Mouse (Mus musculus): ENCODE results near the gene E130114P18Rik. TPM values are rescaled to one million over a fixed set of nuclear protein-coding genes. Genes with fewer than 3 reads are reported as not detected.

E130114P18Rik gene
- total RNA-seq (2021), result not detected
- long read RNA-seq, experiment 1, result 0 reads
- long read RNA-seq, experiment 2, partial matches to known transcripts, result 0 of 2 reads
- long read RNA-seq, experiment 2, other reads (novel, unspliced or antisense), result 2 of 2 reads

DNA sequence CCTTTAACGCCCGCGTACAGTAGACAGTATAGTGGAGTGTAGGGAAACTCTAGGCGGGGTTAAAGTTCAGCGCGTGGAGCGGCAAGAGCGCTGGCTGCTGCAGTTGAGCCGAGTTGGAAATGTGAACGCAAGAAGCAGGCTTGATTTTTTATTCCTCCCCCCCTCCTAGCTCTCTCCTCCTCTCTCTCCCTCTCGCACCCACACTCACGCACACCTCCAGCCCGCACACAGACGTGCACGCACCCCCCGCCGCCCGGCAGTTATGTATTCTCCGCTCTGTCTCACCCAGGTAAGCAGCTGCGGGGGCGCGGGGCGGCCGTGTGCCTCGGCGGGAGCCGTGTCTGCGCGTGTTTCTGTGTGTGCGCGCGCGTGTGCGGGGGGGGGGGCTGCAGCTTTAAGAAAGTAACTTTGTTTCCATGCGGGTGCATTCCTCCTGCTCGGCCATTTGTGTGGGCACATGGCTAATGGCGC lies at the start of gene E130114P18Rik:
Gene E130114P18Rik, minus strand, starts transcription at position 373 of the 471 bp plus-strand sequence.
- DNase-seq, result peak; percentile 81 to 85

DNA sequence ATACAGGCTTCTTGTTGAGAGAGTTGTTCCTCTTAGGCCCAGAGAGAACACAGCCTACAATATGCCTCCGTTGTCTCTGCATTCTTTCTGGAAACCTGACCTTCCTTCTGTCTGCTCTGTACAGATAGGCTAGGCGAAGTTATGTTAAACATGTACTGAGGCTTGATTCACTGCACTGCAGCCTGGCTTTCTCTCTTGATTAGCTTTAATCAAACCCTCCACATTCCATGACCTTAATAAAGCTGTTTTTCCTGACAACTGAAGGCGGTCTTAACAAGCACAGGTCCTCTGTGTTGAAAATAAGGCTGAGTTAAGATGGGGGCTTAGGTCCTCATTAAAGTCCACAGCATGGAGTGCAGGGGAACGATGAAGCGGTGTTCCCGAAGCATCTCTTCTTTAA lies 49.2 kb upstream of the E130114P18Rik start:
- no peak for DNase-seq

DNA sequence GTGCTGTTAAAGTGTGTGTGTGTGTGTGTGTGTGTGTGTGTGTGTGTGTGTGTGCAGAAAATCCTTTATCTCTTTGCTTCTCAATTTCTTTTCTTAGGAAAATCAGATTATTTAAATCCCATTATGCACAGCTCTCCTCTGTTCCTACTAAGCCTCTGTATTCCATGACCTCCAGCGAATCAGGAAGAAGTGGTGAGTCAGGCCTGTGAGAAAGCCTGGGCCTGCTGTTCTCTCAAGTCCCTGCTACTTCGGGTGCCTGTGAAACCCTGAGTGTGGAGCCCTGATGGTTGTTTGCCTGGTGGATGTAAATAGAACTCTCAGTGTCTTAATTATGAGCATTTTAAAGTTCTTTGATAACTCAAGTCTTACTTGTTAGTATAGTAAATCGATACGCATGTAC lies 48.0 kb upstream of the E130114P18Rik start:
- DNase-seq, result no peak

DNA sequence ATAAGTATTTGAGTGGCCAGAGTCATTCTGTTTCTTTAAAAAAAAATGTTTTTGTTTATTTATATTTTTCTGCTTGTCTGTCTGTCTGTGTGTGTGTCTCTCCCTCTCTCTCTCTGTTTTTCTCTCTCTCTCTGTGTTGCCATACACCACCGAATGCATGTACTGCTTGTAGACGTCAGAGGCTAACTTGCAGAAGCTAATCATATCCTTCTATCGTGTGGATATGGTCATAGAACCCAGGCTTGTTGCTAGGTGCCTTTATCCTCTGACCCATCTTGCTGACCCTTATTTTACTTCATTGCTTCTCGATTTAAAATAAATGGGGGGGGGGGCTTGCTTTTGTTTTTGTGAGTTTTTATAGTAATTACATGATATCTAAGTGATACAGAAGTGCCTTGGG lies 47.6 kb upstream of the E130114P18Rik start:
- DNase-seq, result no peak

DNA sequence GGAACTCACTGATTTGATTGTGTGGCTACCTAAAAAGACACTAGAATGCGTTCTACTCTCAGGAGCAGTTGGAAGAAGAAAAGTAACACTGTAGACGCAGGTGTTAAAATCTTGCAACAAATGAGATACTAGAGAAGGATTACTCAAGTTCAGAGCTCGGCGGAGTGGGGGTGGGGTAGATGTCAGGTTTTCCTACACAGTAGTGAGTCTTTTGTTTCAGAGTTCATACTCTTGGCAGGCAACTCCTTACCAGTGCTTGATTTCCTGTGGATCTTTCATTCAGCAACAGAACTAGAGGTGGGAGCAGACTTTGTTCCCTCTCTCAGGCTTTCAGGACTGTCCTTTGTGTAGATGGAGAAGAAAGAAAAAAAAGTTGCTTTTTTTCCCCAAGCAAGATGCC lies 46.6 kb upstream of the E130114P18Rik start:
- DNase-seq, result peak; percentile 35 to 49

DNA sequence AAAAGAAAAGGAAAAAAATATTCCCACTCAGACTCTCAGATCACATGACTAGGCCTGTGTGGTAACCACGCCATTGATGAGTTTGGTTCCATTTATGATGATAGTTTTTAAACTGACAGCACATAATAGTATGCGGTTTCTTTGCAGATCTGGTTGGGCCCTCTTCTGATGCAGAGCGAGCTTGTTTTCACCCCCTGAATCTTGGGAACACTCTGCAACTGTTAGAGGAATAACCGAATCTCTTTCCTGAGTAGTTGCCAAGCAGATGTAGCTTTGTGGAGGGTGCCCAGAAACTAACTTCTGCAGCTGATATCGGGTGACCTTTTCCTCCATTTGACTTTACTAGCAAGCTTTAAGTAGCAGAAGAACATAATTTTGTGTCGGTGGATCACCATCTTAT lies 45.6 kb upstream of the E130114P18Rik start:
- peak; percentile 43 to 53 for DNase-seq

DNA sequence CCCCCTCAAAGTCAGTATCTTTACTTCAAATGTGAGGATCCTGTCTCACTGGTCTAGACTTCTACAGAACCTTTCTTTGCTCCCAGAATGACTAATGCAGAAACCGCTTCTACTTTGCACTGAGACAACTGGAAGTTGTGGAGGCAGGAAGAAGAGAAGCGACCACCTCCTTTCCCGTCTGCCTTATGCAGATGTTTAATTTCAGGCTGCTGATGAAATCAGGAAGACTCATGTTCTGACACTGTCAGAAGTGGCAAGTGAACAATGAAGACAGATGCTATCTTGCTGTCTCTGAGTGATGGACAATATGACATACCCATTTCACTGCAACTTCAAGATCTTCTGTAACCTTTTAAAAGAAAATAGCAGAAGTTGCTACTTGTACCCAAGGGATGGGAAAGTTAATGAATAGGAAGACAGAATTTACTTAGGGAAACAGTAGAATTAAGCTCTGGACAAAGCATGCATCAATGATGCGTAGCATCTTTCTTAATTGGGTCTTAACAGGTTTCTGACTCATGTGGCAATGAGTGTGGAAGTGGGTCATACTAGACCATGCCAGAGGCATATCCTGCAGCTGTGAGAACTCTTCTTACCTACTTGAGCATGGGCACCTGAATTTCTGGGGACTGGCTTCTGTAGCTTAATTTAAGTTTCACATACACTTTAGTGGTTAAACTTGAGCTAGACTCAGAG lies 43.8 kb upstream of the E130114P18Rik start:
- no peak for DNase-seq

DNA sequence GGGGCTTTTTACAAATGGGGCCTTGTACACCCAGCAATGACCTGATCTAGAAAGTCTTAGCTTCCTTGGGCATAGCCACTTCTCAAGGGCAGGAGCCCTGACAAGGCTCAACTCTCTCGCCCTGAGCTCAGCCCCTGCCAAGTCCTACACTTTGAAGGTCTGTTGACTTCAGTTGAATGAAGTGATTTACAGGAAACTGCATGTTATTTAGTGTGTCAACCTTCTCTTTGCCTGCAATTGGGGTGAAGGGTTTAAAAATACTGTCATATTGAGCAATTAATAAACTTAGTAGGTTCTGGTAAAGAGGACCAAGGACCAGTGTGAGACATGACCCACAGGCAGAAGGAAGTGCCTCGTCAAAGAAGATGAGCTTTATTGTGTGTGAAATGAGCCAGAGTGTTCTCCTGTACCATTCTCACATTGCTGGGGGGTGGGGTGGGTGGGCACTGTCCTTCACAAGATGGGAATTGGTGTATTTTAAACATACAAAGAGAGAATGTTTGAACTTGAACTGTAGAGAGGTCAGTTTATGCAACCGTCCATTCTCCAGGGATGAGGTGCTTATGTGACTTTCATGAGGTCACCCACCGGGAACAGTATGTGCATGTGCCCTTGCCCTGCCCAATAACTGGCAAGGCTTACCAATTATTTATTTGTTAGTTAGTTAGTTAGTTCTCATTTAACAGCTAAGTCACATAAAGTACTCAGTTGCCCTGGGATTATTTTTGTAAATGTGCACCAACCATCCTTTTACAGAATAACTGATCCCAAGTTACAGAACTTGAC lies 42.8 kb upstream of the E130114P18Rik start:
- DNase-seq, result no peak

DNA sequence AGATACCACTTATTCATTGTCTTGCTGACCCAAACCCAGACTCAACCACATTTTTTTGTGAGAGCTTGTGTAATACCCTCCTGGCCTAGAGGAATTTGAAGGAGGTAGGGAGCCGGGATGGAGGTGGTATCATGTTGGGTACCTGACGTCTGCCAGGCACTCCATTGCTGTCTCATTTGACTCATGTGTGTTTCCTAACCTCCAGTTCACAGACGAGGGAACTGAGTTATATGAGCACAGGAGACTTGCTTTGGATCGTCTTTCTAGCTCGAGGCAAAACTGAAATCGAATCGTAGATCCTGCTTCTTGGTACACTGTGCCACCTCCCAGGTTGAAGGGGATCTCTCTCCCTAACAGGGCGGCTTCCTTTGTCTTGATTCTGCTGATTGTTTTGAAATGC lies 41.2 kb upstream of the E130114P18Rik start:
- DNase-seq, result no peak

DNA sequence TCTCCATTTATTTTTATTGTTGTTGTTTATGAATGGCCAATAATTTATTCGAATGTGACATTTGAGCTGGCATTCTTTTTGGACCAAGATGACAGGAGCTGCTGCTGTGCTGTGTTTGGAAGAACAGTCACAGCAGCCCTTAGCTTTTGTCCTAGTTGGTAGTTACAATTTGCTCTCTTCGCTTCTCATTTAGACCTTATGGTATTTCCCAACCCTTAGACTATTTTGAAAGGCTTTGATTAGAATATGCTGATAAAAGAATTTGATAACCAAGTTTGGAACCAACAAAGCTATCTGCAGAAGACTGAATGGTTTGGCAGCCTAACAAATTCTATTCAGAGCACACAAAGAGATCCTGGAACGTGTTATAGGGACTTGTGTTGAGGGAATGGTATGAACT lies 40.6 kb upstream of the E130114P18Rik start:
- DNase-seq, result no peak

DNA sequence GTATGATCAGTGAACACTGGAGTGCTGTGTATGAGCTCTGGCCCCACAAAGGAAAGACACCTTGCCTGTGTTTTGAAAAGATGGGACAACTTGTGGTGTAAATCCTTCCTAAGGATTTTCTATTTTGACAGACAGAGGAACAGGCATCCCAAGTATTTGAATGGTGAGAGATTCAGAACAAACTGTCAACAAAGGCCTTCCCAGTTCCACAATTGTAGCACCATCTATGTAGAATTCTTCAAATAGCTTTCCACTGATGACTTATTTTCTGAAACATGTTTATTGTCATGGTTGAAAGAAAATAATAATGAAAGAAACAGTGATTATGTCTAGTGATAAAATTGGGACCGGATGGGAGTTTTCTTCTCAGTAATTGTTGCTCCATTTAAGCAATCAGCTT lies 39.9 kb upstream of the E130114P18Rik start:
- no peak for DNase-seq

DNA sequence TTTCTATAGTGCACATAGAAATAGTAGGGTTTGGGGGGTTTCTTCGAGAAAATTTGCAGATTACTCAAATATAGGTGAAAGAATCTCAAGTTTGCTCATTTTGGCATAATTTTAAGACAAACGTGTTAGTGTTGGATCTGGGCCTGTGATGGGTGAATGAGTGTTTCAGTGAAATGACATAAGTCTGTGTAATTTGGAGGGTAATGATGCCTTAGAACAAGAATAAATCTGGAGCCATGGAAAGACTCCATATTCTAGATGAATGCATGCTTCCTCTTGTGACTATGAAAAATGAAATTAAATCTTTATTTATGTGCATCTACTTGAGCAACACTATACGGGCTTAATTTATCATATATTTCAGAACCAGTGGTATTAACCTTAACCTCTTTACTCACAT lies 38.9 kb upstream of the E130114P18Rik start:
- no peak for DNase-seq

DNA sequence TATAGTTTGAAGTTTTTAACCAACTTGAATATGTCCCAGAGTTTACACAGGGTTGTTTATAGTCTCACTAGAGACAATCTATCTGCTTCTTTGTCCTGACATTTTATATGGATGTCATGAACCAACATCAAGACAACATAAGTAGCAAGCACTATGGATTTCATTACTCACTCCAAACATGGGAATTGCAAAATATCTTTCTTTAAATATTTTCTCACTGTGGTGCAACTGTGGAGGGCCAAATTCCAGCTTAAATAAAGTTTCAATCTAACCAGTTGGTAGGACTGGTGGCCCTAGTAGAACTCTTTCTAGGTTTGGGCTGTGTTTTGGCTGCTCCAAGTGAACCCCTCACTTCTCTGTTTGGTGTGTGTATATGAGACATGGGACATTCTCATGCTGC lies 38.1 kb upstream of the E130114P18Rik start:
- DNase-seq, result no peak

DNA sequence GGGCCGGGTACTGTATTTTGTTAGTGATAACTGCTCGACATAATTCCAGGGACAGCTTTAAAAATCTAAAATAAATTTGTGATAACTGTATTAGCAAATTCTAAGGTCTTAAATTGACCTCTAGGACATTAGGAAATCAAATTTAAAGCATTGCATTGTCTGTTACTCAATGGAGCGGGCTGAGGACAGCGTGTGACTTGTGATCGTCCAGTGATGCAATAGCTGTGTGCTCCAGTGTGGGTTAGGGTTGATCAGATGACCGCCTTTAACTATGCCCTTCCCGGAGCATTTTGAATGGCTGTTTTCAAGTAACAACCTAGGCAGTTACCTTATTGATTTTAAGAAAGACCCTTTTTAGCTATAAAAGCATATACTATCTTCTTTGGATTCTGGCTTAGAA lies 36.6 kb upstream of the E130114P18Rik start:
- DNase-seq, result peak; percentile 53 to 63

DNA sequence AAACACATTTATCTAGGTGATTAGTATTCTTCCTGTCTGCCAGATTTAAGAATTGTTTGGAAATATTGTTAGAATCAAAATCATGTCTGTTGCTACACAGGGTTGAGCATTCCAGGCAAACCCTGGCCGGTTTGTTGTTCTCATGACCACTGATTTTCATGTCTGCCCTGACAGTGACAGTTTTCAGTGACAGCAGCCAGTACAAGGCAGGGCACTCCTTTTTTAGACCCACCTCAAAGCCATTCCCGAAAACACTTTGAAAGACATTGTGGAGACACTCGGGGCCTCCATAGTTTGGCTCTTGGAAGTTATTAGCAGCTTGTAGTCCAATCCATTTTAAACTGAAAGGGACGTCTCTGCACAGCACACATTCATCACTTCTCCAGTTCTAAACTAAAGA lies 36.1 kb upstream of the E130114P18Rik start:
- peak; percentile 46 to 64 for DNase-seq

DNA sequence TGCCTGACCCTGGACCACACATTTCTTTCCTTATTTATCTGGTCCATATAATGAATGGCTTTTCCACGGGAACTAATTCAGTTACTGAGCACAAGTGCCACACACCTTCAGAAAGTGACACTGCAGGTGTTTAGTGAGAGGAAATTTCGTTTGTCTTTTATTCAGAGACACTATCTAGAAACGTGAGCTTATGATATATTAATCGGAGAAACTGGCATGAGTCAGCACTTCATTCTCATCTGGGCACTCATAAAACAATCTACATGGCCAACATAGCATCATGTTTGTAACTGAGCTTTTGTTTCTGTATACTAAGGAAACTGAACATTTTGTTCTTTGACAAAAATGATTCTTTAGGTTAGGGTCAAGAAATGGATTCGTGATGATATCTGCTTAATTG lies 35.2 kb upstream of the E130114P18Rik start:
- no peak for DNase-seq

DNA sequence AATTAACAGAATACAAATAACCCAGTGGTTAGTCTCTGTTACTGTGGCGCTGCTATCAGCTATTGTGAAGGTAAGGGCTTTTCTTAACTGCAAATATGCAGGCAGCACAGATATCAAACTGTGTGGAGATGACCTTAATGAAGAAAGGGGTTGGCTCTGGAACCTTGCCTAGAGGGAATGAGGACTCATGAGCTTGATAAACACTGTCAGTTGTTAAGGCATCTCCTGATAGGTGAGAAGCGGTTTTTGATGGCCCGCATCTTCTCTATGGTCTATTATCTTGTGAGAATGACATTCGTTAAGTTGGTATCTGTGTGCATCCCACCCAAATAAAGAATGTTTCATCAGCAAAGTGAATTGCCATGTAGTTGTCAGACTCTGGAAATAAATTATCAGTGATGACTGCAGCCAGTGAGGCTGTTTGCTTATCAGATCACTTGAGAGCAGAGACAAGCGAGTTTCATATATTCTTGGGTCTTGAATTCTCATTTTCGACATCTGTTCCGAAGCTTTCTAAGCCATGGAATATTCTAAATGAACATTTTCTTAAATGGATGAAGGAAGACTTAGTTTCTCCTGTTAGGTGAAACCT lies 32.6 kb upstream of the E130114P18Rik start:
- DNase-seq, result peak in 1 of 2 experiments; percentile 31

DNA sequence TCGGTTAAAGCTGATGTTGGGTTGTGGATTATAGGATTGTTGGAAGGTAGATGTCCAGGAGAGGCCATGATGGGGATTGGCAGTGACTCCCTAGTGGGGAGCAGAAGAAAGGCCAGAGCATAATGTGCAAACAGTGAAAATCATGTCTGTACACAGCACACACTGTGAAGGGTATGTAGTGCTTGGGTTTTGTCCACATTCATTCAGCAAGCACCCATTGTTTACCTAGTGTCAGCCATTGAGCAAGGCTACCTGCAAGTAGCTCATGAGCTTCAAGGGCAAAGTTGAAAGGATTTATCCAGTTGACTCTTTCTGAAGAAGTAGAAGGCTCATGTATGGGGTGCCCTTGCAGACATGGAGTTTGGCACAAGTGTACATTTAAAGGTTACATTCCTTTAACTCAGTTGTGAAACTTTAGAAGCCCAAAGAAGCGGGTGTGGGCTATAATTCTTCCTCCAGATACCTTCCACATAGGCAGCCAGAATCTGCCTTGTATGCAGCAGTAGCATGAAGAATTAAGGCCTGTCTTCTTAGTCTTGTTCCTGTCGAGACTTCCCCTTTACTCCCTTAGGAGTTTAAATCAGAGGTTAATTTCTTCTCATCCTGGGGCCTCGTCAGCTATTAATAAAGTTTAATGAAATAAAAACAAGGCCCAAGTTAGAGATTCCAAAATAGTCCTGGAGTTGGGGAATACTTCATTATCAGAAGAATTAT lies 31.9 kb upstream of the E130114P18Rik start:
- peak in 1 of 2 experiments; percentile 23 for DNase-seq

DNA sequence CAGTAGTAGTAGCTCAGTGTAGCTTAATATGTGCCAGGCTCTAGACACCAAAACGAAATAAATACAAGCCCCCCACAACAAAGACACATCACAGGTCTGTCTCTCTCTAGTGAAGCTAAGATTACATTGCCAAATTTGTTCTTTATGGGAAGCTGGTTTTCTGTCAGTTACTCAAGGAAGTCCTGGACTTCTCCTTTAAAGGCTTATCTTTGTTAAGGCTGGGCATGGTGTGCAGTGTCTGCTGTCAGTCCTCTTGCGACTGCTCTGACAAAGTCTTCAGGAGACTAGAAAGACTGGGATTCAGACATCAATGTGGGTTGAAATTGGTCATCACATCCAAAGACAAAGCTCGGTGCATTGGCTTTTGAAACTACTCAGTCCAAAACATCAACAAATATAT lies 31.0 kb upstream of the E130114P18Rik start:
- no peak for DNase-seq

DNA sequence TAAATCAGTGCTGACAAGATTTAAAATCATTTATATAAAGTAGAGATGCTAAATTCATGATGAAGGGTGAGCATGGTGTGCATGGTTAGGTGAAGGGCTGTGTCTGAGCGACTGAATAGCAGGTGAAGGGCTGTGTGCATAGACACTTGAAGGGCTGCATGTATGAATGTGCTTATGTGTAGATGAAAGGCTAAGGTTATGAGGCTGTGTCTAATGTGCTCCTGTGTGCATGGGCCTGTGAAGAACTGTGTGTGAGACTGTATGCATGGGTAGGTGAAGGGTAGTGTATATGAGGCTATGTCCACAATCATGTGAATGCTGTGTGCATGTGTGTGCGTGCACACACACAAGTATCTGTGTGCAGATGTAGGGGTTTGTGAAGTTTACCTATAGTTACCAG lies 29.0 kb upstream of the E130114P18Rik start:
- no peak for DNase-seq

DNA sequence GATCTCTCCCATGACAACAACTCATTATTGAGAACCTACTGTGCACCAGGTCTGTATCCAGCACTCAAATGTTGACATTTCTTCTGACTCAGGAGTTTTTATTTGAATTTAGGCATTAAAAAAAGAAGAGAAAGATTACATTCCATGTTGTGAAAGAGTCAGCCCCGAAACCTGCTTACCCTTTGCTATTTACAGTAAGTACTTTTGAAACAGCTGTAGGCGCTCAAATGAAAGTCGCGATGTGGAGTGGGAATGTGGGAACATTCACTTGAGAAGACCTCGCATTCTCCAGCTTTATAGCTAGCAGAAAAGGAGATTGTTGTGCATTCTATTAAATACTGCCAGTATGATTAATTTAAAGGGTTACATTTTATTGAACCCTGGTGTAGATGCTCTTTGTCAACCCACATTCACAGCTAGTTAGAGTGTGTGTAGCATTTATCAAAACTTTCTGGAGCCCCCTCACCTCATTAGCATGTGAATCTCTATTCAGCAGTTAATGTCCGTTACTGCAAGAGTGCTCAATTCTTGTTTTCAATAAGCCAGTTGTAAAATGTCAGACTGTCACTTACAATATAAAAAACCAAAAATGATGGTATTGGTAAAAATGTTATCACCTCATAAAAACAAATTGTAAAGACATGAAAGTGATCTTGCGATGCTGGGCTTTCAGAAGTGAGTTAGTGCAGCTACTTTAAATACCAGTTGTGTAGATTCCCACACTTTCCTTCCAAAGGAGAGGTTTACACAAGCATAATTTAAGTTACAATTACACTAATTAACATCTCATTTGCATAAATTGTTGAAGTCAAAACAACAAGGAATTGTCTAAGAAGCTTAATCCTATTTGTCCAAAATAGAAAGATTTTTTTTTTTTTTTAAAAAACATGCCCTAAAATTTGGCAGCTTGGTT lies 28.3 kb upstream of the E130114P18Rik start:
- no peak for DNase-seq
